Mouse (Mus musculus) olfactory bulb, adult 2 months (tissue): ENCODE measurements around the gene Cubn. TPM values are rescaled to one million over a fixed set of nuclear protein-coding genes. Genes with fewer than 3 reads are reported as not detected.

ENCODE experiments used
- H3K27ac ChIP-seq: fragments of 200-500 bp; 2 replicates; pipeline ENCODE4 v1.5.1; 2012; ENCODE audit warnings: low read depth, low read length; ENCODE audit not compliant: insufficient read depth
- H3K4me1 ChIP-seq: fragments of 200-500 bp; 2 replicates; pipeline ENCODE4 v1.6.1; 2012; ENCODE audit warnings: low read length; ENCODE audit not compliant: control insufficient read depth, insufficient read depth
- H3K4me3 ChIP-seq: fragments of 200-500 bp; 2 replicates; pipeline ENCODE4 v1.5.1; 2012; ENCODE audit warnings: mild to moderate bottlenecking, low read depth, low read length, moderate library complexity; ENCODE audit not compliant: insufficient read depth
- CTCF ChIP-seq: fragments of 200-500 bp; IDR thresholded peaks from 2 replicates; pipeline ENCODE4 v1.5.1; 2012; ENCODE audit warnings: low read depth, mild to moderate bottlenecking, low read length, moderate library complexity; ENCODE audit not compliant: insufficient read depth
- POLR2A ChIP-seq: fragments of 200-500 bp; IDR thresholded peaks from 2 replicates; pipeline ENCODE4 v1.6.1; 2012; ENCODE audit warnings: mild to moderate bottlenecking, low read depth, low read length, moderate library complexity; ENCODE audit not compliant: insufficient read depth
- WGBS: fragments of 180-500 bp; shearing (Covaris S2); methylation state at CpG from one replicate; pipeline ENCODE4 v1.1.7; 2018; 5-methylcytosine and 5-hydroxymethylcytosine counted together
- polyA plus RNA-seq: library from polyadenylated mRNA; stranded (reverse); fragments of >200 nt; gene quantifications from 2 replicates; pipeline ENCODE4 v1.2.4, GENCODE M21; 2012; ENCODE audit warnings: low replicate concordance; ENCODE audit not compliant: missing spikeins, insufficient read depth, insufficient read length

Cubn gene
- polyA plus RNA-seq, 1 experiment = not detected

DNA sequence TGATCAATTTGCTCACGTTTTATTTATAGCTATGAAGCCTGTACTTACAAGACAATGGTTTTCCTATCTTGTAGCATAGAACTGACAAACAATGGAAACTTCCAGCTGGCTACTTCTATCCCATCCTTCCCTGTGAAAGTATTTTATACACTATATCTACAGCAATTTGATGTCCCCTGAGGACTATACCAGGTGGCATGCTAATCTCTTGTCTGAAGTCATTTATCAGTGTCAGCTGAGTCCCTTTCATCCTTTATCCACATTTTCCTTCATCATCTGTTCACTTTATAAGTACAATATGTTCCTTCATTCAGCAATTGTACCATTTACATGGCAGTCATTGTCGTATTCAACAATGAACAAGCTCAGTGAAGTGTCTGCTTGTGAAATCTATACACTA is 35.5 kb upstream of the Cubn start:
- Histone ChIP-seq H3K4me3 (no peak overlapping the region), H3K4me1 (no peaks in the 10 kb centered on the region), H3K27ac (no peak overlapping the region)
- TF ChIP-seq CTCF (no peak), POLR2A (no peak)
- 51% methylated on average over 2 of the region's 2 CpGs for WGBS

DNA sequence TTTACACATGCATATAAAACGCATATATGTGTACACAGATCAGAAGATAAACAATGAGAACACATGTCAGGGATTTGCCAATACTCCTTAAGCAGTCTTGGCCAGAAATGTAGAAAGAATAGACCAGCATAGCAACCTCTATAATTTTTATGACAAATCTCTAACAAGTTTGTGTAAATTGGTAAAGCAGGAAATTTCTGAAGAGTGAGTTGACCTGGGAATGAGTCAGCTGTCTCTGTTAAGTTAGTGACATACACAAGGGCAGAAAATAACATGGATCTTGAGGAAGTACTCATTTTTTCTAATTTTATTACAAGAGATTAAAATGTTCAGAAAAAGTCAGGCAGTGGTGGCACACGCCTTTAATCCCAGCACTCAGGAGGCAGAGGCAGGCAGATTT is 34.6 kb upstream of the Cubn start:
- Histone ChIP-seq H3K4me3 (no peak overlapping the region), H3K27ac (no peak overlapping the region), H3K4me1 (no peaks in the 10 kb centered on the region)
- 94% methylated on average over 2 of the region's 2 CpGs for WGBS
- TF ChIP-seq CTCF (no peak), POLR2A (no peak)

DNA sequence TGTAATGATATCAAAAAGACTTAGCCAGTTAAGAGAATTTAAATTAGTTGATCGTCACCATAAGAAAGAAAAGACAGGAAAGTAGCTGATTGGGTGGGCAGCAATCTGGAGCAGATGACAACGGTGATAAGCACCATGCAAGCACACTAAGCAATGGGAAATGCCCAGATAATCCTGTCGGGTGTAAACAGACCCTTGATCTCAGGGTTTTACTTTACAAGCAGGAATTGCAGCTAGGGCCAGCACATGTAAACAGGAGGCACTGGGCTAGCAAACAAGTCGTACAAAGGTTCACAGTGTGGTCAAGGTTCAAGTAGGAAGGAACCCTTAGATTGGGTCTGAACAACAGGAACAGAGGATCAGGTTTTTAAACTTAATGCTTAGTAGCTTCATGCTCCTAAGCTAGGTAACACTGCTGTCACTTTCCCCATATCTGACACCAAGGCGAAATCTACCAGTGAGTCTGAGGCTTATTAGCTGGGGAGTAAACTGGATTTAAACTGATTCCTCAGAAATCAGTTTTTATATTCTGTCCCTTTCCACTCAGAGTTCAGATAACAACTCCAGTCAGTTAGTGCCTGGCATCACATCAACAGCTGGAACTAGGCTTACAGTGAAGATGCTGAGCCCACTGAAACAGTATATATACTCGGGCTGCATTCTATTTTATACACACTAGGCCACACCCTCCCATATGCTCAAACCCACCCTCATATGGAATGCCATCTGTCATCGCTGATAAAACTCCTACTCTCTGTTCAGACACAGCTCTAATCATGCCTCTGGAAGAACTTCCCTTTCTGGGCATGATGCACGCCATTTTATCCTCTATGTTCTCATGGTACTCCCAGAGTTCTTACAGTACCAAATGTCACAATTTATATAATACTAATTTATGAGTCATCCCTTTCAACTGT is 32.2 kb upstream of the Cubn start:
- TF ChIP-seq POLR2A = no peak
- no peak for TF ChIP-seq CTCF
- no peak overlapping the region for H3K27ac ChIP-seq
- no peak overlapping the region for H3K4me3 ChIP-seq
- WGBS = 83% methylated on average over 8 of the region's 8 CpGs
- H3K4me1 ChIP-seq = no peaks in the 10 kb centered on the region

DNA sequence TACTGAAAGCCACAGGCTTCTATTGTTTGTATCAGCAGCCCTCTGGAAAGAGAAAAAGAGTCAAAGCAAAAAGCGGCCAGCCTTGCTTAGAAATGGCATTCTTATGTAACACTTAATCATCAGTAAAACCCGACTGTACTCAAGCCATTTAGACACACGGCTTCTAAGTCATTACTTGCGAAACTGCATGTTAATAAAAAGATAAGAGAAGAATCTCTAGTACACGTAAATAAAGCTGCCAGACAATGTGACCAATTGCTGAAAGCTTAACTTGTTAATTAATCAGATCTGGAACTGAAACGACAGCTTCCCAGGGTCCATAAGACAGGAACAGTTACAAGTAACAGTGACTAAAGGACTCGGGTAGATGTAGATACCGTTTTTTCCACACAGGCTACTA is 30.5 kb upstream of the Cubn start:
- Histone ChIP-seq H3K27ac (no peak overlapping the region), H3K4me1 (no peaks in the 10 kb centered on the region), H3K4me3 (no peak overlapping the region)
- 38% methylated on average over 8 of the region's 8 CpGs for WGBS
- TF ChIP-seq CTCF = no peak
- no peak for TF ChIP-seq POLR2A

DNA sequence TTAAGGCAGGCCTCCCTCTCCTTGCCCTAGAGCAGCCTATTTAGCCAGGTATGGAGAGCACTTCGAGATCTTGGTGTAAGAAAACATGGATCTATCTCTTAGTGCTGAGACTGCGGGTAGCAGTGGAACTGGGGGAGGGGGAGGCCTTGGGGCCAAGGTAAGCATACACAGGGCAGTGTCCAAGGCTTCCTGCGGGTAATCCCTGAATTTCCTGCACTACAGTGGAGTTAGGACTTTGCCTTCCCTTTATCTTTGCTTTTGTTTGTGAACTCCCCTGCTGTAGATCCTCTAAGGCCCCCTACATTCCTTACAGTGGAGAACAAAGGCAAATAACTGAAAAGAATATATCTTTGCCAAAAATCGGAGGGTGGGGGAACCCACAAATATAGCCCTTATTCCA is 23.3 kb upstream of the Cubn start:
- Histone ChIP-seq H3K4me3 (no peak overlapping the region), H3K27ac (no peak overlapping the region), H3K4me1 (no peaks in the 10 kb centered on the region)
- whole genome bisulfite sequencing = 63% methylated on average over 4 of the region's 4 CpGs
- no peak for TF ChIP-seq CTCF
- TF ChIP-seq POLR2A = no peak

DNA sequence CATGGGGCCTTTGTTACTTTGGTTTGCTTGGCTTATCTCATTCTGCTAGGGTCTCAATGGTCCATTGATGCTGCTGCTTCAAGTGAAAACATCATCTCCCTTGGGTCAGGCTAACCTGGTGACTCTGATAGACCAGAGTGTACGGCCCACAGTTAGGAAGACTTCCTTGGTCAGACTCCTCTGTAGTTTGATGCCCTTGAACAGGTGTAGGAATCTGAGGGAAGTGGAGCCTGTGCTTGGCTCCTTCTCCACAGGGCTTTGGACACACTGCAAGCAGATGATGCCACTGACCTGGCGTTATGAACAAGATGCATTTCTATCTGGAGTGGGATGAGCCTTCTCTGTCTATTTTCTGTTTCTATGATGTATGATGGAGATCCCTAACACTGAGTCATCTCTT is 11.1 kb upstream of the Cubn start:
- no peak overlapping the region for H3K27ac ChIP-seq
- 96% methylated on average over 2 of the region's 2 CpGs for WGBS
- no peaks in the 10 kb centered on the region for H3K4me1 ChIP-seq
- no peak for TF ChIP-seq POLR2A
- no peak for TF ChIP-seq CTCF
- H3K4me3 ChIP-seq = no peak overlapping the region

DNA sequence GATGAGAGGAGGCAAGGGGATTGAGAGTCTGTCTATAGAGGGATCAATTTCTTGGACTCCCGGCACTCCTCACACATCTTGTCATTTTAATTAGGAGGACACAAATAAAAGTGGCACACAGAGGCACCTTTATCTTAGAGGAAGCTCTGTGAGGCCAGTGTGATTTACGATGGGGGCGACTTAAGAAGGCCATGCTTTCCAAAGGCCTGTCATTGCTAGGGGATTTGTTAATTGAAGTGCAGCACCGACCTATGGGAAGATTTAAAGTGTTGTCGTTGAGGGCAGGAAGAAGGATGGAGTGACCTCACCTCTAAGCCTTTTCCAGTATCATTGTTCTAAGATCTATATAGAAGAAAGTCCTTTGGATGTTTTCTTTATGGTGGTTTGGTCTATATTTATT is 9.9 kb upstream of the Cubn start:
- no peak overlapping the region for H3K4me3 ChIP-seq
- TF ChIP-seq POLR2A (no peak), CTCF (no peak)
- no peaks in the 10 kb centered on the region for H3K4me1 ChIP-seq
- no peak overlapping the region for H3K27ac ChIP-seq
- 44% methylated on average over 5 of the region's 5 CpGs for WGBS

DNA sequence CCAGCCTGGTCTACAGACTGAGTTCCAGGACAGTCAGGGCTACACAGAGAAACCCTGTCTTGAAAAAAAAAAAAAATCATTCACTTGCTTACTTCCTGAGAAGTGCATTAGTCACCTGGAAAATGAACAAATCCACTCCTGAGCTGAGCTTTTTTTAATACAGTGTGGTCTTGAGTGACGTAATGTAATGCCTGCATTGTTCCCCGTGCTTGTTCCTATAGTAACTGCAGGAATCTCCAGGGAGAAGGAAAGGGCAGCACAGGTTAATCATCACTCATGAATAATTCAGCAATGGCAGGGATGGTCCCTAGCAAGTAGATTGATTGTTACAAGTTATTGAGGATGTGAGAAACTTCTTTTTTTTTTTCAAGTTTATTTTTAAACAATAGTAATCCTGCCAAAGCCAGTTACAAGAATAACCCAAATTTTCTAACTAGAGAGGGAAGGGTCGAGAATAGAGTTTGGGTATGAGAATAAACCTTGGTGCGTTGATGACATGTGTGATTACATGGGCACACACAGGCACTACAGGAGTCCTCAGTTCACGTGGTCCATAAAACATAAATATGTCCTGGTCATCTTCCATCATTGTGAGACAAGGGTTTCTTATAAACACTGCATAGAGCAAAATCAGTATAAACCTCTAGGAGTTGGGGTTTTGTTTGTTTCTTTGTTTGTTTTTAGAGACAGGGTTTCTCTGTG is 8.8 kb upstream of the Cubn start:
- TF ChIP-seq CTCF = no peak
- no peak for TF ChIP-seq POLR2A
- no peaks in the 10 kb centered on the region for H3K4me1 ChIP-seq
- 56% methylated on average over 5 of the region's 5 CpGs for WGBS
- H3K27ac ChIP-seq = no peak overlapping the region
- H3K4me3 ChIP-seq = no peak overlapping the region

DNA sequence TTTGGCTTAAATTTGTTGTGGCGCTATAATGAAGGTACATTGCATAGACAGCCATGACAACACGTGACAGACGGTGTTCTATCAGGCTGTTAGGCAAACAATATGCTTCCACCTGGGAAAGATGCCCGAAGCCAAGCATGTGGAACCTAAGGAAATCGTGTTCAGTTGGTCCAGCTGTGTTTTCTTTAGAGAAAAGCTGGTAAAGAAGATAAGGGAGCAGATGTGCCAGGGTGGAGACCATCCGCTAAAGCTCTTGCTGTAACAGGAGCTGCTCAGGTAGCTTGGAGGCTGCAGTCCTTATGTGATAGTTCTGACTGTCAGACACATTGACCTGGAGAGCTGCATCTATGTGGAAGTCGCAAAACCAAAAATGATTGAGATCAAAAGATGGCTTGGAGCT is 7.6 kb upstream of the Cubn start:
- no peak overlapping the region for H3K27ac ChIP-seq
- no peak for TF ChIP-seq POLR2A
- no peak for TF ChIP-seq CTCF
- H3K4me3 ChIP-seq = no peak overlapping the region
- H3K4me1 ChIP-seq = no peaks in the 10 kb centered on the region
- WGBS = 93% methylated on average over 7 of the region's 7 CpGs
